ENCODE assay signal across 10 mouse cellular contexts in genomic region chr1:162879595-162880369, GRCm38 (mm10). TPM values are rescaled to one million over a fixed set of nuclear protein-coding genes. Genes with fewer than 3 reads are reported as not detected.
DNase-seq lines count a peak whose midpoint lies in the region; ATAC-seq and TF ChIP-seq lines count a peak whose summit lies in the region.
"Had no signal": no experiment of that assay in that cellular context is flagged by ENCODE, and none has a peak within 500 bp of the region (broad histone marks: within the 10 kb centered on the region; RNA-seq: fewer than 3 reads in every experiment).

No protein-coding gene starts in this region.

- intact Hi-C loops in heart, adult 2 months (cut with DNase I), result no loop called here

- H3K36me3 ChIP-seq in heart, adult 2 months (ENCODE audit: control insufficient read depth, insufficient read depth, low read length), result peaks cover 5% of the 10 kb centered on the region
- no peaks in the 10 kb centered on the region for H3K36me3 ChIP-seq in heart, embryonic 12.5 days
- no peaks in the 10 kb centered on the region for H3K36me3 ChIP-seq in C2C12 (ENCODE audit: control insufficient read depth, insufficient read depth)
- H3K36me3 ChIP-seq: embryonic facial prominence, embryonic 12.5 days; limb, embryonic 12.5 days had no signal

- no peaks in the 10 kb centered on the region for H3K27me3 ChIP-seq in heart, adult 2 months (ENCODE audit: control insufficient read depth, insufficient read depth, low read length)
- H3K27me3 ChIP-seq in heart, embryonic 12.5 days (replicated peaks), result no peaks in the 10 kb centered on the region
- no peaks in the 10 kb centered on the region for H3K27me3 ChIP-seq in C2C12 (ENCODE audit: control insufficient read depth, insufficient read depth, insufficient read length)
- H3K27me3 ChIP-seq: embryonic facial prominence, embryonic 12.5 days; limb, embryonic 12.5 days had no signal

- H3K4me3 ChIP-seq in heart, adult 2 months, result no peak overlapping the region
- no peak overlapping the region for H3K4me3 ChIP-seq in heart, embryonic 12.5 days
- H3K4me3 ChIP-seq in C2C12 (ENCODE audit: insufficient read depth, poor library complexity, severe bottlenecking), result no peak overlapping the region
- no peak overlapping the region for H3K4me3 ChIP-seq in embryonic fibroblast, embryonic 13.5 days (ENCODE audit: insufficient read depth, low read length)
- H3K4me3 ChIP-seq: embryonic facial prominence, embryonic 12.5 days; limb, embryonic 12.5 days had no signal

- no peaks in the 10 kb centered on the region for H3K79me3 ChIP-seq in C2C12 (ENCODE audit: low read depth)

- TF ChIP-seq EP300 in heart, adult 2 months (IDR thresholded peaks at IDR 0.05; ENCODE audit: insufficient read depth, low read depth, low read length), result peak; percentile 66

- H3K4me2 ChIP-seq in heart, embryonic 12.5 days, result no peak overlapping the region
- H3K4me2 ChIP-seq: embryonic facial prominence, embryonic 12.5 days; limb, embryonic 12.5 days had no signal

- 0 out of 2 replicates have a peak, but pooled peaks have one; percentile 35 for TF ChIP-seq POLR2A in heart, adult 2 months (IDR thresholded peaks at IDR 0.05; ENCODE audit: insufficient read depth, low read depth, low read length)
- TF ChIP-seq POLR2A in embryonic fibroblast, embryonic 13.5 days (IDR thresholded peaks at IDR 0.05; ENCODE audit: low read depth, low read length), result no peak

- WGBS in heart, adult 2 months, result 38% methylated on average over 11 of the region's 11 CpGs
- 49% methylated on average over 11 of the region's 11 CpGs for WGBS in heart, embryonic 12.5 days

- no peak overlapping the region for H3ac ChIP-seq in C2C12 (ENCODE audit: control insufficient read depth, insufficient read length, low read depth)

- H3K9ac ChIP-seq in heart, adult 2 months (ENCODE audit: low read depth, low read length), result no peak overlapping the region
- no peak overlapping the region for H3K9ac ChIP-seq in heart, embryonic 12.5 days
- H3K9ac ChIP-seq: embryonic facial prominence, embryonic 12.5 days; limb, embryonic 12.5 days had no signal

- H3K4me1 ChIP-seq in heart, adult 2 months (ENCODE audit: control insufficient read depth, insufficient read depth, low read length), result peaks cover 3% of the 10 kb centered on the region
- H3K4me1 ChIP-seq in heart, embryonic 12.5 days (replicated peaks), result no peaks in the 10 kb centered on the region
- no peaks in the 10 kb centered on the region for H3K4me1 ChIP-seq in embryonic fibroblast, embryonic 13.5 days (ENCODE audit: control insufficient read depth, insufficient read depth, low read length)

- DNase-seq in heart, adult 2 months, result peak; percentile 53 to 76
- peak; percentile 36 for DNase-seq in adrenal gland, adult 8-10 months
- DNase-seq in kidney, postnatal 4 days, result peak; percentile 76 to 81
- peak; percentile 68 to 73 for DNase-seq in lung, postnatal 4 days
- DNase-seq in thymus, postnatal 36 days, result peak; percentile 36 to 46

- peak; percentile 68 for TF ChIP-seq CTCF in heart, adult 2 months (IDR thresholded peaks at IDR 0.05)
- peak; percentile 64 for TF ChIP-seq CTCF in C2C12 (IDR thresholded peaks at IDR 0.05; ENCODE audit: control insufficient read depth, insufficient read depth, insufficient read length)
- TF ChIP-seq CTCF in embryonic fibroblast, embryonic 13.5 days (IDR thresholded peaks at IDR 0.05; ENCODE audit: borderline replicate concordance, insufficient read depth, low read length), result peak; percentile 68; the same call in 1 of the 2 replicates

- H3K79me2 ChIP-seq in heart, adult 2 months (replicated peaks; ENCODE audit: control insufficient read depth, insufficient read depth, low read length), result no peaks in the 10 kb centered on the region
- no peaks in the 10 kb centered on the region for H3K79me2 ChIP-seq in C2C12 (ENCODE audit: control insufficient read depth, insufficient read depth)

- no peaks in the 10 kb centered on the region for H3K9me3 ChIP-seq in heart, embryonic 12.5 days (replicated peaks)
- H3K9me3 ChIP-seq: embryonic facial prominence, embryonic 12.5 days; limb, embryonic 12.5 days had no signal

- no peak for ATAC-seq in heart, embryonic 12.5 days (ENCODE audit: insufficient number of reproducible peaks, low FRiP score)

- peak overlapping the region; percentile 69 for H3K27ac ChIP-seq in heart, adult 2 months
- H3K27ac ChIP-seq in heart, embryonic 12.5 days (ENCODE audit: poor library complexity, severe bottlenecking), result no peak overlapping the region
- H3K27ac ChIP-seq in embryonic fibroblast, embryonic 13.5 days (ENCODE audit: insufficient read depth, low read length), result no peak overlapping the region
- H3K27ac ChIP-seq: embryonic facial prominence, embryonic 12.5 days; limb, embryonic 12.5 days had no signal

TF ChIP-seq in C2C12, 6 proteins besides CTCF, POLR2A, EP300 and RAD21:
- TF ChIP-seq MYOG (IDR thresholded peaks at IDR 0.05; ENCODE audit: control insufficient read depth, extremely low read depth, insufficient read length) (no peak), MYOD1 (IDR thresholded peaks at IDR 0.05; ENCODE audit: control insufficient read depth, insufficient read length, low read depth) (no peak), MAX (IDR thresholded peaks at IDR 0.05) (no peak), CEBPB (IDR thresholded peaks at IDR 0.05; ENCODE audit: low read depth) (no peak), USF1 (IDR thresholded peaks at IDR 0.05; ENCODE audit: low read depth) (no peak), FOSL1 (IDR thresholded peaks at IDR 0.05; ENCODE audit: insufficient read depth, low read length, poor library complexity, severe bottlenecking) (no peak)

RNA-seq across cellular contexts. Expression of gene Fmo1, which starts 13.4 kb away (rescaled TPM):
- total RNA-seq in heart, adult 2 months (2021), result 10 to 100 TPM; 33.4 to 33.6 TPM
- polyA plus RNA-seq in heart, adult 2 months (2012; rRNA removed), result 41.4 and 43.1 TPM in 2 replicates
- polyA plus RNA-seq in heart, embryonic 12.5 days (2016; fragmentation: Nextera tagmentation; extraction: Ambion mirVana), result 2.2 and 2.8 TPM in 2 replicates
- 0.27 TPM for polyA plus RNA-seq in C2C12 (2012; fragmentation: generic; extraction: Trizol)
- 100 to 1,000 TPM in 2 of 4 experiments, 10 to 100 TPM in 2; 36.8 to 391 (median 229) TPM for total RNA-seq in adrenal gland, adult 8-10 months (2022)
- 0.67 and 3.8 TPM in 2 replicates for polyA plus RNA-seq in embryonic fibroblast, embryonic 13.5 days (2011; ENCODE audit: insufficient read length, low read depth, missing spikeins)

RNA-seq across cellular contexts. Expression of gene Fmo2, which starts 18.7 kb away (rescaled TPM):
- 10 to 100 TPM; 35.5 to 52.9 TPM for total RNA-seq in heart, adult 2 months (2021)
- 17.9 and 24.3 TPM in 2 replicates for polyA plus RNA-seq in heart, adult 2 months (2012; rRNA removed)
- polyA plus RNA-seq in heart, embryonic 12.5 days (2016; fragmentation: Nextera tagmentation; extraction: Ambion mirVana), result 1.4 and 1.6 TPM in 2 replicates
- polyA plus RNA-seq in C2C12 (2012; fragmentation: generic; extraction: Trizol), result not detected
- total RNA-seq in adrenal gland, adult 8-10 months (2022), result 10 to 100 TPM; 45.3 to 71.8 (median 66.9) TPM
- 0.19 TPM in 1 of 2 replicates, not detected in the other for polyA plus RNA-seq in embryonic fibroblast, embryonic 13.5 days (2011; ENCODE audit: insufficient read length, low read depth, missing spikeins)

RNA-seq across cellular contexts. Expression of gene Fmo6, which starts 57.5 kb away (rescaled TPM):
- not detected for total RNA-seq in heart, adult 2 months (2021)
- 0.53 TPM in 1 of 2 replicates, not detected in the other for polyA plus RNA-seq in heart, adult 2 months (2012; rRNA removed)
- not detected in 2 replicates for polyA plus RNA-seq in heart, embryonic 12.5 days (2016; fragmentation: Nextera tagmentation; extraction: Ambion mirVana)
- polyA plus RNA-seq in C2C12 (2012; fragmentation: generic; extraction: Trizol), result not detected
- not detected for total RNA-seq in adrenal gland, adult 8-10 months (2022)
- not detected in 2 replicates for polyA plus RNA-seq in embryonic fibroblast, embryonic 13.5 days (2011; ENCODE audit: insufficient read length, low read depth, missing spikeins)
